18 mouse cellular contexts compared by ENCODE assay signal in genomic region chr13:28504340-28504739, GRCm38 (mm10).
"Had no signal": no experiment of that assay in that cellular context is flagged by ENCODE, and none has a peak within 500 bp of the region (broad histone marks: within the 10 kb centered on the region; RNA-seq: fewer than 3 reads in every experiment).

No protein-coding gene starts in this region.

- ATAC-seq: hindbrain, embryonic 16.5 days; inflammation-experienced regulatory T-cells, adult 6 months had no signal

- DNase-seq: kidney, adult 8-10 months; kidney, postnatal 36 days; layer of hippocampus, adult 9-11 months; layer of hippocampus, postnatal 36 days; lung, postnatal 36 days; midbrain, embryonic 14.5 days; right cerebral cortex, adult 18-20 months; right cerebral cortex, postnatal 25 days; thymus, postnatal 36 days had no signal

- H3K9ac ChIP-seq: limb, embryonic 12.5 days; liver, embryonic 15.5 days; neural tube, embryonic 15.5 days had no signal

- H3K36me3 ChIP-seq: liver, embryonic 15.5 days; neural tube, embryonic 15.5 days had no signal

- H3K27me3 ChIP-seq: limb, embryonic 12.5 days; liver, embryonic 15.5 days; neural tube, embryonic 15.5 days had no signal

- H3K4me1 ChIP-seq: liver, embryonic 15.5 days had no signal

- H3K9me3 ChIP-seq: limb, embryonic 12.5 days; liver, embryonic 15.5 days; midbrain, embryonic 10.5 days; neural tube, embryonic 15.5 days had no signal

- H3K27ac ChIP-seq: kidney, postnatal 0 days; limb, embryonic 12.5 days; liver, embryonic 15.5 days; midbrain, embryonic 10.5 days; neural tube, embryonic 15.5 days had no signal

- H3K4me2 ChIP-seq: limb, embryonic 12.5 days; liver, embryonic 11.5 days; liver, embryonic 15.5 days; neural tube, embryonic 15.5 days had no signal

- H3K4me3 ChIP-seq: limb, embryonic 12.5 days; liver, embryonic 15.5 days; midbrain, embryonic 10.5 days; myocyte; neural tube, embryonic 15.5 days had no signal
